Mouse (Mus musculus): ENCODE measurements around the gene Eif2b2.

The Eif2b2 gene

DNA sequence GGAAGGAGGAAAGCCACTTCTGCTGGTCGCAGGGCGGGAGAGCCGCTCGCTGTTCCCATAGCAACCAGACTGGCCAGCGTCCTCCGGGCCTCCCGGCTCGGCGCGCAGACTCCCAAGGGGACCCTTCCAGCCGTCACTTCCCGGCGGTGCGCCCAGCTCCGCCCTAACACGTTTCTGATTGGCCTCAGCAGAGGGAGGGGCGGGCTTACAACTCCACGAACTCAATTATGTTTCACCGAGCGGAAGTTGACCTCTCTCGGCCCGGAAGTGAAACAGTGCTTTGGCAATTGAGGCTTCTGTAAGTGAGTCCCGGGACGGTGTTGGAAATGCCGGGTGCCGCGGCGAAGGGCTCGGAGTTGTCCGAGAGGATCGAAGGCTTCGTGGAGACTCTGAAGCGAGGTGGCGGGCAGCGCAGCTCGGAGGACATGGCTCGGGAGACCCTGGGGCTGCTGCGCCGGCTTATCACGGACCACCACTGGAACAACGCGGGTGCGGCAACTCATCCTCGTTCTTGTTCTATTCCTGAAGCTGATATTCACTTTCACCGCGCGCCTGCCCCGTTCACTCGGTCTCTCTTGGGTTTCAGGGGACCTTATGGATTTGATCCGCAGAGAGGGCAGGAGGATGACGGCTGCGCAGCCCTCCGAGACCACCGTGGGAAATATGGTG lies at the start of gene Eif2b2:
Eif2b2 (plus strand) TSS at position 246 of the 669 bp plus-strand sequence.
- DNase-seq (ENCODE audit: low read depth): peak; percentile 95

DNA sequence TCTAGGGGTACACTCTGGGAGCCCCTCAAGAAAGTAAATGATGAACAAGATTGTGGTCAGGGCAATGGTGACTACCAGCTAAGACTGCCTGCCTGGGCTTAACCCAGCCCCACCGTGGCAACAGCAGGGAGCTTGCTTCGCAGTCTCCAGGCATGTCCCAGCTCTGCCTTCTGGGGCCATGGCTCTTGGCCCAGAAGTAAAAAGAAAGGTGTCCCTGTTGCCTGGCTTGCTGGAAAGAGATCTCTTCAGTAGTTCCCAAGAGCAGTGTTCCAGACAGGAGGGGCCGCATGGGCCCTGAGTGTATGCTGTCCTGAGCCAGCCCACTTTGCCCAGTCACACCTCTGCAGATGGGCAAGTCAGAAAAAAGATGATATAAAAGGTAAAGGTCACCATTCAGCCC lies 49.4 kb upstream of the Eif2b2 start:
- DNase-seq (ENCODE audit: low read depth): no peak

DNA sequence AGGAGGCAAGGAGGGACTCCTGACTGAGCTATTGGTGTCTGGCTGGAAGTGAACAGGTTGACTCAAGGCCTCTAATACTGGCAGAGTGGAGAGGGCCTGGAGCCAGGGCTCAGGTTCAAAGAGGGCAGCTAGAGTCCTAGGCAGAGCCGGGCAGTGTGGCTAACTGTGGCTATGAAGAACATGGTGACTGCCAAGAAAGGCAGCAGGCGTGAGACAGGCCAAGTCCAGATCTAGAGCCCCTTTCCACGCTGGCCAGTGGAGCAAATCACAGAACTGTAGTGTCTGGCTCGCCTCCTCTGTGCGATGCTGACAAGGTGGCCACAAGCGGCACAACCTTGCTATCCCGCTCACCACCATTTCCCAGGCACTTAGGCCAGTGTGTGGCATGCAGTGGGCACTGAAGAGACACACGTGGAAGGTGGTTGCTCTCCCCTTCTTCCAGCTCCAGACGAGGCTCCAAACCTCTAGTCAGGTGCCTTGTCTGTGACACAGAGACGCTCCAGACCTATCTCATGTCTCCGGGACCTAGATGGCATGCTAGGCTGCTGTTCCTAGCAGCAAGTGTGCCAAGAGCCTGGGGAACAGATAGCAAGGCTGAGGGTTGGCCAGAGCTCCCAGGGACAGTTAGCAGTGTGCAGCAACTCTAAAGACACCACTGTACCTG lies 48.9 kb upstream of the Eif2b2 start:
- no peak for DNase-seq (ENCODE audit: low read depth)

DNA sequence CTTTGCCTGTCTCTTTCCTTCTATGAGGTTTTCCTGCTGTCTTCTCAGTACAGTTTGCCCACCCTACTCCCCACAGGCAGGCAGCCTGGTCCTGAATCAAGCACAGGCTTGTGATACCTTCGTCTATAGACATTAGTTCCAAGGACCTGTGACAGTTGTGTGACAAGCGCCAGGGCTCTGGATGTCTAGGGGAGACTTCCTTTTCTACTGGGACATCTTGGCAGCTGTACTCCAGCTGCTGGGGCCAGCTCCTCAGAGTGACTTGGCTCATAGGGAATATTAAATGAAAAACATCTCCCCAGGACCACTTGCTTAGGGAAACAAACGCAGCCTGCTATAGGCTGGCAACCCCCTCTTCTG lies 48.4 kb upstream of the Eif2b2 start:
- DNase-seq (ENCODE audit: low read depth): no peak

DNA sequence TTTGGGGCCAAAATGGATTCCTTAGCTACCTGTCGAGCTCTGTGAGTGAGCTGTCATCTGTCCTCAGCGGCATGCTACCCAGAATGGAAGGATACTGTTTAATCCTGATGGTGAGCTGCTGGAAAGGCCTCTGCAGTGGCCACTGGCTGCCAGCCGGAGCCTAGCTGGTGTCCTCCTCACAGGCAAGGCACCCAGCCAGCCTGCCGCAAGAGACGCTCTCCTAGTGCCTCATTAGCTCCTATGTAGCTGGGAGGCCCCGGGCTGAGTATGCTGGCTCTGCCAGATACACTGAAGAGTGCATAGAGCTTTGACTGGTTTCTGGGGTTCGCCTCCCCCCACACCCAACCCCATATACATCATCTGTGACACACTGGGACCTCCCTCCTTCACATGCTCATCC lies 45.3 kb upstream of the Eif2b2 start:
- no peak for DNase-seq (ENCODE audit: low read depth)

DNA sequence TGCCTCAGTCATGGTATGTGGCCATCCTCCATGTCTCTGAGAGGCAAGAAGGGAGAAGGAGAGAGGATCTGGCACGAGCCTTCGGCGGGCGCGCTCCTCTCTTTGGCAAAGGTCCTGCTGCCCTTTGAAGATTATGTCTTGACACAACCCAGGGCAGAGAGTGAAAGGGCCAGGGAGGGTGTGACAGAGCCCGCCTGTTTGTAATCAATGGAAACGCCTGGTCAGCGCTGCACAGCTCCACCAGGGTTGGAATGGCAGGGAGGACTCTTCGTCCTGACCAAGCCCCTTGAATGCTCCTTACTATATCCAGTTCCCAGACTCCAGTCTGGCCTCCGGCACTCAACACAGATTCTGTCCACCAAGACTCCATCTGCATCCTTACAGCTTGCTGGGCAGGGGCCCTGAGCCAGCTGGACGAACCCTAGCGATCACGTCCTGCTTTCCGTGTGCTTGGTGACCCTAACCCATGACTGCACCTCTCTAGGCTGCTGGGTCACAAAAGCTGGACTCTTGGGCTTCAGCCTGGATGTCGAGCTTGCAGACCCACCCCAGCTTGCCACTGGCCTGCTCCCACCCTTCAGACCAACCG lies 44.1 kb upstream of the Eif2b2 start:
- DNase-seq (ENCODE audit: low read depth): no peak

DNA sequence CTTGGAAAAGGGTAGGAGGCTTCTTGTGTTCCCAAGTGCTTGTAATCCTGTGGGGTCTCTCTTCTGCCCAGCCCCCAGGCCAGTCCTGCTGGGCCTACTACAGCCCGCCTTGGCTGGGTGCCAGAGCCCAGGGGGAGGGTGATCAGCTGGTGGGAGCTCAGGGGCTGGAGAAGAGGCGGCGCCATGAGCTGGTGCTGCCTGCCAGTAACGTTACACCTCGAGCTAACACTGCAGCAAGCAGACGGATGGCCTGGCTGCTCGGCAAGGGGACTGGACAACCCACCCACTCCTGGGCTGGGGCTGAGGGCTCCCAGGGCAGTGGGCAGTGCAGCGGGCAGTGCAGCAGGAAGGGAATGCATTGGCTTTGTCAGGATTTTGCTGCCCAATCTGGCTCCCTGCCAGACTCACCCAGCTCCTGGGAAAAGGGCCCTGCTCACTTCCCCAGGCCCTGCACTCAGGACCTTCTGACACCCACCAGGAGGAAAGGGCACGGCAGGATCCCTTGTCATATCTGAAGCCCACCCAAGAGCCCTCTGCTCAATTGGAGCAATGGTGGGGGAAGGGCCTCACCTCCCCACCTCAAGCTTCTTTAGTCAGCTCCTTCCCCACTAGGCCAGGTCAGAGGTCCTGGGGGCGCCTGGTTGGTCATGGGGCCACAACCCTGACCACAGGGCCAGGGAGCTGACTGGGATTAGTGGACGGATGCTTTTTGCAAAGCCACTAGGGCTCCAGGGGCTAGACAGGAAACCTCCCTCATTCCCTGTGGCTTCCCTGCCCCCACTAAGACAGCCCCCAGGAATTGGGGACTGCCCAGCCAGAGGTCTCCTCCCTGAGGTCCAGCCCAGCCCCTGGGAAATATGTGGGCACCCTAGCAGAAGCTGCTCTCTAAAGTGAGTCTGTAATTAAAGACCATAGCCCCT lies 43.1 kb upstream of the Eif2b2 start:
- DNase-seq (ENCODE audit: low read depth): no peak

DNA sequence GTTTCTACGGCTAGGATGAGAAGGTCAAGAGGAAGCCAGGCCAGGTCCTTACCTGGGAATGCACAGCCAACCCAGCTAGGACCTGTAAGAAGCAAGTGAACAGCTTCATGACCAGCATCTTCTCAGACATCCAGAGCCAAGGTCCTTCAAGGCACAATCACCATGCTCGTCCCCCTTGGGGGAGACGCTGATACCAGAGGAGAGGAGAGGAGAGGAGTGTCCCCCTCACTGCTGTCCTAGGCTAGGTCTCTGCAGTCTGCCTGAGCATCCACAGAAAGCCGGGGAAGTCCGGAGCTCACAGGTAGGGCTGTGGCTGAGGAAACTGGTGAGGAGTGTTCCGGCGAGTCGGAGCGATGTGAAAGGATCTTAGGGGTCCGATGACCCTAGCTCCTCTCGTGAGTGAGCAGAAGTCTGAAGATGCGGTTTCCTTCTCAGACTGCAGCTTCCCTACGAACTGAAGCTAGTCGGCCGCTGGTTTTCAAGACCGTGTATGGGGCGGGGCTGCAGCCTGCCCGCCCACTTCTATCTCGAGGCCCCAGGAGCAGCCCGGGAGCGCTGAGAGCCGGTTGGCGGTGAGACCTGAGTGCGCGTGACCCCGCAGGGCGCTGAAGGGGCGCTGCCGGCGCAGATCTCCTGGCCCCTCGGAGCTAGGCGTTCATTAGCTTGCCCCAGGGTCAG lies 42.3 kb upstream of the Eif2b2 start:
- DNase-seq (ENCODE audit: low read depth): peak; percentile 63

DNA sequence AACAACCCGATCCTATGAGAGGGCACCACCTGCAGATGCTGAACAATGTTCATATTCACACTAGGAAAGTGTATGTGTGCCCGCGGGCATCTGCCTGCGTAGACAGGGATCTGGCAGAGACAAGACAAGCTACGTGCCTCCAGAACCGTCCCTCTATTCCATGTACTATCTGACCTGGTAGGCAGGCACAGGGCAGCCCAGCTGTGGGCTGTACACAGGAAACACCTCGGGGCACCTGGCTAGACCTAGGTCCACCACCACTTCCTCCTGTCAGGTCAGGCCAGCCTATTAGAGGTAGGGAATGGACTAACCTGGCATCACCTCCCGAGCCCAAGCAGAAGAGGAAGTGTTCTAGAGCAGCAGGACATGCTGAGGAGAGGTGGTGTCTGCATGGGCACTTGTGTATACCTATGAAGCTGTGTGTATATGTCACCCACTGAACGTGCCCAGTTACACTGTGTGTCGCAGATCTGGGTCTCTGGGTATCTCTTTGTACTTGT lies 41.5 kb upstream of the Eif2b2 start, which contains the start of gene Pgf:
Pgf (minus strand) TSS at position 51 of the 500 bp plus-strand sequence.
- DNase-seq (ENCODE audit: low read depth): no peak

DNA sequence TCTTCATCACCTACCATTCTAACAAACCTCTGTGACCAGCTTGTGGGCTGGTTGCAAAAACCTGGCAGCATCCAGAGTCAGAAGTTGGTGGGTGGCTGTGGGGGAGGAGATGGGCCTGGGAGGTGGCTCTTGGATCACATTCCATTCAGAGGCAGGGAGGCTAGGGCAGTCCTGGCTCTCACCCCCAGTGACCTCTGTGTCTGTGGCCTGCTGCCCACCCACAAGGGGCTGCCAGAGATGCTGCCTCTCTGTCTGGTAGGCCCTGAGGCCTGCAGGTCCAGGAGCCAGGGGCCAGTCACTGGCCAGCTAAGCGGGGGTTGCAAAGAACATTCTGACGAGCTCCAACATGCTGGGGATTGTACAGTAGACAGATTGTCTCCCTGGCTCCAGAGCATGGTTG lies 41.0 kb upstream of the Eif2b2 start:
- DNase-seq (ENCODE audit: low read depth): no peak

DNA sequence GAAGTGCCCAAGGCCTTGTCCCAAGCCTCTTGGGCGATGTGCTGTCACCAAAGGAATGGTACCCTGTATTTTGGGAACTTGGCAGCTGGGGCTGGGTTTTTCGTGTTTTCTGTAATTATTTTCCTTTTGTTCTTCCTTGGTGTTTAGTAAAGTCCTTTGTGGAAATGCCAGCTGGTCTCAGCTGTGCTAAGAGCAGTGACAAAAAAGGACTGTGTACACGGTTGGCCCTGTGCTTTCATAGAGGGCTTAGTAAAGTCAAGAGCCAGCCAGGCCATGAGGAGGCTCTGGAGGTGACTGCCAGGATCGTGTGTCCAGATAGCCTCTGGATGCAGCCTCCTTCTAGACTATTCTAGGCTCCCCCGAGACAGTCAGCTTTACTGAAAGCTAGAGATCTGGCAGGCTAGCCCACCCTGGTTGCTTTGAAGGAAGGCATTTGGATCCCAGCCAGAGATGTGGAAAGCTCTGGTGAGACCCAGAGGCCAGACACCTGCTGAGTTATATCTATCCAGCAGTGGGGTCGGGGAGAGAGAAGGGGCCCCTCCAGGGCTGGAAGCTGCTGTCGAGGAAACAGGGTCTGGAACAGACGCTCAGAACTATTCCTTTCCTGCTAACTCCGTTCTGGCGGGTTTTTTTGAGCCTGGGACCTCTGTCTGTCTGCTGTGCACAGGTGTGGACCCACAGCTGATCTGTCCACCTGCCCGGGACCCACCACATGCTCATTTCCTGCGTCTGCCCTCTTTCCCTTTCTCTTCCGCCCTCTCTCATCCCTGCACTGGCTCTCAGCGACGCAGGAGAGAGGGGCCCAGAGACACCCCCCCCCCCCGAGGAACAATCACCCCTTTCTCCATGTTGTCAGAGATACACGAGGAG lies 37.6 kb upstream of the Eif2b2 start:
- no peak for DNase-seq (ENCODE audit: low read depth)

DNA sequence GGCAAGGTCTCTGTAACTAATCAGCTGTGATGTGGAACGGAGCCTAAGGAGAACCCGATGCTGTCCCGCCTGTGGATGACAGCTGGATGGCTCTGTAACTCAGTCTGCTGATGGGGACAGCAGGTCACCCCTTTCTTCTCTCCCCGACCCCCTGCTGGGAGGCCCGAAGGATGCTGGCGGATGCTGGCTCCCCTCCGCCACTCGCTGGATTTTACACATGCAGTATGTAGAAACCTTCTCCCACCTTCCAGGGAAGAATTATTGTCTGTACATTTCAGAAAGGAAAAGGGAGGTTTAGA lies 37.0 kb upstream of the Eif2b2 start:
- no peak for DNase-seq (ENCODE audit: low read depth)

DNA sequence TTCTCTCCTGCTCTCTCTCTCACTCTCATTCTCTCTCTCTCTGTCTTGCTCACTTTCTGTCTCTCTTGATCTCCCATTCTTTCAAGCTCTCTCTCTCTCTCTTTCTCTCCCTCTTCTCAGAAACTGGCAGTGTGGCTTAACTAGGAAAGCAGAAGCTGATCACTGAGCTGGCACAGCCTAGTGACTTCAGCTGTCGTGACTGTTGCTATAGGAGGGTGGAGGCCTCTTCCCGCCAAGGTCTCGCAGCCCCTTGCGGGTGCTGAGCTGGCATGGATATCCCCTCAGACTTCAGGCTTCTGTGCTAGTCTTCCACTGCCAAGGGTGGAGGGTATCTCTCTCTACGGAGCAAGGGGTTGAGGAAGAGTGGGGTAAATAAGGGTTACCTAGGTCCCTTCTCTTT lies 36.4 kb upstream of the Eif2b2 start:
- no peak for DNase-seq (ENCODE audit: low read depth)

DNA sequence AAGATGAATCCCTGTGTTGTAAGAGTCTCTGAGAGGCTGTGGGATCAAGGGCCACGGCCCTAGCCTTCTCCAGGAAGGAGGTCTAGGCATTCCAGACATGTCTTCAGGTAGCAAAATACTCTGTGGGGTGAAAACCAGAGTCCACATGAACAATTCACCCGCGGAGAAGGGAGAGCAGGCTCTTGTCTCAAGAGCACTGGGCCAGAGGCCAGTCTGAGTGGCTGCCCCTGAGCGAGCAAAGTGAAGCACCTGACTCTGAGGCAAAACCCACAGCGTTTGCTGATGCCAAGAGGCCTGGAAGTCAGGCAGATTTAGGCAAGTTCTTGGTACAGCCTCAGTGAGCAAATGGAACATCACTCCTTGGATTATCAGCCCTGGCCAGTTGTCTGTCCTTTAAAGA lies 35.2 kb upstream of the Eif2b2 start:
- no peak for DNase-seq (ENCODE audit: low read depth)

DNA sequence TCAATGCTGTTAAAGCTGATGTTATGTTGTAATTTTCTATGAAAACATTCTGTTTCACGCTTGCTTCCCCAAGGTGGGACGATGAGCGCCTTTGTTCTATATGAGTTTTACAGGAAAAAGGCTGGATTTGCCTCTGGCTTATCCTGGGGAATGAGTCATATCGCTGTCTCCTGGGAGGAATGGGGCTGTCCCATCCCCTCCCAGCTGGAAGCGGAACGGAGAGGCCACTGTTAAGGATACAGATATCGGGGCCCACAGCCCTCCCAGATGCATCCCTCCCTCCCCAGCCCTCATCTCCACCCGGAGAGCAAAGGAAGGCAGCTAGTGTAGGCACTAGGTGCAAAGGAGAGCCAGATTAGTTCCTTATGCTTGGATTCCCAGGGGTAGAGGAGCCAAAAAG lies 33.5 kb upstream of the Eif2b2 start:
- DNase-seq (ENCODE audit: low read depth): no peak

DNA sequence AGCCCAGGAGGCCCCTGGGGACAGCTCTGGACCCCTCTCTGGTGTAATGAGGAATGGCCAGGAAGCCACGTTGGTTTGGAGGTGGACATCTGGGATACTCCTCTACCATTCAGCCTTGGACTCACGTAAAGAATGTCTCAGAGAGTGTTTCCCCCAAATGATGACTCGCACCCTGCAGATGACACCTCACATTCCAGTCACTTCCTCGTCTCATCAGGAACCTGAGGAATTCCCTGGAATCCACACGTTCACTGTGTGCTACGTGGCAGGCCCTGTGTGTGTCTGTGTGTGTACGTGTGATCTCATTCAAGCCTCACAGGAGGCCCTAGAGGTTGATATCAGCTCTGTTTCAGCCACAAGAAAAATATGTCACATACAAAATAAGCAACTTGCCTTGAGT lies 32.9 kb upstream of the Eif2b2 start:
- DNase-seq (ENCODE audit: low read depth): no peak

DNA sequence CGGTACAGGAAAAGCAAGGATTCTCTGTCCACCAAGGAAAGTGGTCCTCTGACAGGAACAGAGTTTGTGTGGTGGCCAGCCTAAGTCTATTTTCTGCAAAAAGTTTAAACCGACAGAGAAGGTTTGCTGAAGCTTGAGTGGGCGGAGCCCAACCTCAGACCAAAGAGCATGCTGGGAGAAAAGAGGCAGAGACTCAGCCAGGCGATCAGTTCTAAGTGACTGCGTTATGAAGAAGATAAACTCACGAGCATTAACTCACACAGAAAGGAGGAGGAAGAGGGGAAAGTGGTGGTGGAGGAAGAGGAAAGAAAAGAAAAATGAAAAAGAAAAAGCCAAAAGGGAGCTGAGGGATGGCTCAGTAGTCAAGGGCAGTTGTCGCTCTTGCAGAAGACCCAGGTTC lies 29.0 kb upstream of the Eif2b2 start:
- no peak for DNase-seq (ENCODE audit: low read depth)

DNA sequence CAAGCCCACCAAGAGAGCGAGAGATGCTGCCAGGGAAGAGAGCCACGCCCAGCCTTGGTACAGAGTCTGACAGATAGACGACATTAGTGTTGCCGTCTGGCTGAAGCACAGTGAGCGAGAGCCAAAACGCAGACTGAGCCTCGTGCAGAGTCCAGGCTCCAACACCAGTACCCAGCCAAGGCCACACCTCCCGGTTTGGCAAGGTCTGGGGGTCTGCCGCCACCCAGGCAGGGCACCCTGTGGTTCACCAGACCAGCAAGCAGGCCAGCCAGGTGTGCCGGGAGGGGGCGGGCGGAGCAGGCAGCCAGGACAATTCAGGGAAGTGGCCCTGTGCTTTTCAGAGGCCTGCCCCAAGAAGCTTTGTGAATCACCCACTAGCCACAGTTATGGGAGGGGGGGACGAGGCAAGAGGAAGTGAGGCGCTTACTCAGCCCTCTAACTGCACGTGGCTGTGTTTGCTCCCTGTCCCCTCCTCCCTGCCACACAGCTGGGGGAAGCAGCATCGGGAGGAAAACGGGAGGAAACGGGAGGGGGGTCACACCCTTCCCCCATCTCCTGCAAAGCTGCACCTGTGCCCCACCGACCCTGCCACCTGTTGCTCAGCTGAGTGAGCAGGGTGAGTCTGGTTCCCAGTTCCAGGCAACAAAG lies 26.7 kb upstream of the Eif2b2 start:
- DNase-seq (ENCODE audit: low read depth): peak; percentile 32

DNA sequence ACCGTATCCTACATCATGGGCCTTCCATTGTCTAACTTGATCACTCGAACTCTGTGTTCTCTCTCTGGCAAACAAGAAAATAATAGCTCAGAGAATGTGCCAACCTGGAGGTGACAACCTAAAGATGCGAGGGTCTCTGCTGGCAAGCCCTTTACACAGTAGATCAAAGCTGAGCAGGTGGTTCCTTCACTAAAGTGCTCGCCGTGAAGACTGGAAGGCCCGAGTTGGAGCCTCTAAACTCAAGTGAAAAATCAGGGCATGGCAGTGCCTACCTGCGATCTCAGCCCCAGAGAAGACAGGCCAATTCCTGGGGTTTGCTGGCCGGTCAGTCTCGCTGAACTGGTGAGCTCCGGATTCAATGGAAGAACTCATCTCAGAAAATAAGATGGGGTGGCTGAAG lies 26.1 kb upstream of the Eif2b2 start:
- no peak for DNase-seq (ENCODE audit: low read depth)

DNA sequence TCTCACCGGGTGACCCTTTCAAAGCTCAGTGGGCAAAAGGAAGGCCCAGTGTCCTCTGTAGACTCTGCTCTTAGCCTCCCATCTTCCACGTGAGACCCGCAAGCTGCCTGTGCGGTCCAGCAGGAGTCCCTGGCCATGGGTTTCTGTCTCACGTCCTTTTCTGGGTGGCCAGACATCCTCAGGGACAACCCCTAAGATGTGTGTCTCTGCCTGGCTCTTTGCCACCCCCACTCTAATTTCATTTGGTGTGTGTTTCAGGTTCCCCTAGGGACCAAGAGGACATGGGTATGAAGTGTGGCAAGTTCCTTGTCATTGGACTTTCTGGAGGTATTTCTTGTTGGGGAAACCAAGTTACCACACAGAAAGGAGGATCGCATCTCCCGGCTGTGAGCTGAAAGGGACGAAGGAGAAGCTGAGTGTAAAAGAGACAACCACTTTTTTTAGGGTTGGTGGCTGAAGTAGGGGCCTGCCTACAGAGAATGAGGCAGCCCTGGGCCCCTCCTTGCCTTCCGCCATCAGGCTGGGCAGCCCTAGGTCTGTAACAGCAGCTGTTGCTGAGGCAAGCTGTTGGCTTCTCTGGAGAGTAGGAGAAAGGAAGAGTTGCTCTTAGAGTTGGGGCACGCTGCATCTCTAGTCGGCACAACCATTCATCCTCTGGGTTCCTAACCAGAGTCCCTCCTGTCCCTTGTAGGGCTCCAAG lies 25.2 kb upstream of the Eif2b2 start:
- no peak for DNase-seq (ENCODE audit: low read depth)

Measured in naive thymus-derived CD4-positive, alpha-beta T cell, adult 2 months (primary cell).